Mouse (Mus musculus): ENCODE measurements at regions not wholly inside any gene's neighbourhood (a gene's known extent, or its start where the extent isn't known, plus 50 kb on each side); places are given as distances from the start of the nearest gene placed in this dataset.

DNA sequence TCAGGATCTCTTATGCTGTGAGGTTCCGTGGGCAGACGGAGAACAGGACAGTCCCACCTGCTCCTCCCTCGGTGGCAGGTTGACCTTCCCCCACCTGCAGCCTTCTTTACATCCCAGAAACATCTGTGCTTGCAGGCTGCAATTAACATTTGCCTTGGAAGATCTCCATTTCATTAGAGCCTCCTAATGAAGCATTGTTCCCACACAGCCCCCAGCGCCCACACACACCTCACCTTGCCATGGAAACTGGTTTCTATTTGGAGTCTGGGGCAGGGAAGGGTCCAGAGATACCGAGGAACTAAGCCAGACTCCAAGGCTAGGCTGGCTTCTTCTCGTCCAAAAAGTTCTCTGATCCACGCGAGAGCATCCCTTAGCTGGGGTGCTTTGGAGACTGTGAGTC, 56.6 kb upstream of the Rpl38 start:
- no peak for DNase-seq (ENCODE audit: extremely low read depth, low read depth)

DNA sequence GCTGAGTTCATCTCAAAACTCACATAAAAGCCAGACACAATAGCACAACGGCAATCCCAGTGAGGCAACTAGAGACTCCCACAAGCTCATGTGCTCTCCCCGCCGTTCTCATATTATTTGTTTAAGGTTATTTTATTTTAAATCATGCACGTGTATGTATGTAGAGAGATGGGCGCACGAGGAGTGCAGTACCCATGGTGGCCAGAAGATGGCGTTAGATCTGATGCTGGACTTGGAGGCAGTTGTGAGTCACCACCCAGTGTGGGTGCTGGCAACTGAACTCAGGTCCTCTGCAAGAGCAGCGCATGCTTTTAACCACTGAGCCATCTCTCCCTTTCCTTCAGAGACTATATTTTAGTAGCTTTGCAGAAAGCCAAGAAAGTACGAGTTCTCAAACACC, 60.3 kb upstream of the Rpl38 start:
- DNase-seq (ENCODE audit: extremely low read depth, low read depth), result no peak

- no peak for DNase-seq (ENCODE audit: extremely low read depth, low read depth)
These were observed 65.2 kb upstream of the Rpl38 start for GRCm38 (mm10) chr11:114603108-114603507.

GRCm38 (mm10) chr11:114597225-114597624, 71.1 kb upstream of the Rpl38 start:
- no peak for DNase-seq (ENCODE audit: extremely low read depth, low read depth)

DNA sequence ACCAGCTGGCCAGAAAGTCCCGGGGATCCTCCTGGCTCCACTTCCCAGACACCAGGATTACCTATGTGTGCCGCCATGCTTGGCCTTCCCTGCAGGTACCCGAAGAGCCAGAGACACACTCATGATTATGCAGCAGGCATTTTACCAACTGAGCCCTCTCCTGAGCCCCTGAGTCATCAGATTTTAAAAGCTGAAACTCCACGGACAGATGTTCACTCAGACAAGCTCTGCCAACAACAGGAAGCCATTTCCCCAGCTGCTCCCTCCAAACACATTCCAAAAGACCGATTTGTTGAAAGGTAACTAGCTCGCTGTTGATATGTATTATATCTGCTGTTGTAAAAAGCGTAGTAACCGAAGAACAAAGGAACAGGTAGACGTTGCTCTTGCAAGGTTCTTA, 75.4 kb upstream of the Rpl38 start:
- DNase-seq (ENCODE audit: extremely low read depth, low read depth), result no peak

DNA sequence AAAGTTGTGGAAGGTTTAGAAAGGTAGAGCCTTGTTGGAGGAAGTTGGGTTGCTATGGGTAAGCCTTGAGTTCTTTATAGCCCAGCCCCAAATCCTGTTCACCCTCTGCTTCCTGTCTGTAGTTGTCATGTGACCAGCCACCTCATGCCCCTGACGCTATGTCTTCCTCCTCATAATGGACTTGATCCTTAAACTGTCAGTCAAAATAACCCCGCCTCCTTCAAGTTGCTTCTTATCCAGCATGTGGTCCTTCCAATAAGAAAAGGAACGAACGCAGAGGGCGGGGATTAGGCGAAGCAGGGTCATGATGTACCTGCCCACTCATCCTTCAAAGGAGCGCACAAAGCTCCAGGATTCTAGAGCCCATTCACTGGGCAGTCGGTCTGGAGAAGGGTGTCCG, 79.8 kb upstream of the Rpl38 start:
- DNase-seq (ENCODE audit: extremely low read depth, low read depth), result no peak

- DNase-seq (ENCODE audit: extremely low read depth, low read depth), result no peak
These were observed 80.3 kb upstream of the Rpl38 start for GRCm38 (mm10) chr11:114587986-114588385.

DNA sequence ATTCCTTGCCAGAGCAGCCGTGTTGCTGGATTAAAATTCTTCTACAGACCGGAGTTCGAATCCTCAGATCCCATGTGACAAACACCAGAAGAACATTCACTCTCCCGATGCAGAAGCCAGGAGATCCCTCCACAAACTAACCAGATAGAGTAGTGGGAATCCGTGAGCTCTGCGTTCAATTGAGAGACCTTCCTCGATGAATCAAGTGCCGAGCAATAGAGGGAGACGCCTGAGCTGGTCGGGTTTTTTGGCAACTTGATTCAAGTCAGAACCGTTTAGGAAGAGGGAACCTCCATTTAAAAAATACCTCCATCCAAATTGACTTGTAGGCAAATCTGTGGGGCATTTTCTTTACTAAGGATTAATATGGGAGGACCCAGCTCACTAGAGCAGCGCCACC, 81.9 kb upstream of the Rpl38 start:
- DNase-seq (ENCODE audit: extremely low read depth, low read depth), result no peak

DNA sequence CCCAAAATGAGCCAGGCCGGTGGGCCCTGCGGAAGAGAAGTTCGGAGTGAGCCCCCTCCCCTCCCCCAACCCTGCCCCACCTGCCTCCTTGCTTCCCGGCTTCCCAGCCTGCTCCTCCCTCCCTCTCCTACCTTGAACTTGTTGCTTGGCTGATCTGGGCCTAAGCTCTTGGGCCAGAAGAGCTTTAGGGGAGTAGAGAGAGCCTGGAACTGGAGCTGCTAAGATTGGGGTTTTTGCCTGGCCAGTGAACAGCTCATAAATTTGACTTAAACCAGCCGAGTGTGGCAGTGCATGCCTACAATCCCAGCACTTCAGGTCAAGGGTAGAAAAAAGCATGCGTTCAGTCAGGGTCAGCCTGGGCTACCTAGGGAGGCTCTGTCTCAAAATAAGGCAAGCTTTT, 83.5 kb upstream of the Rpl38 start:
- DNase-seq (ENCODE audit: extremely low read depth, low read depth), result no peak

DNA sequence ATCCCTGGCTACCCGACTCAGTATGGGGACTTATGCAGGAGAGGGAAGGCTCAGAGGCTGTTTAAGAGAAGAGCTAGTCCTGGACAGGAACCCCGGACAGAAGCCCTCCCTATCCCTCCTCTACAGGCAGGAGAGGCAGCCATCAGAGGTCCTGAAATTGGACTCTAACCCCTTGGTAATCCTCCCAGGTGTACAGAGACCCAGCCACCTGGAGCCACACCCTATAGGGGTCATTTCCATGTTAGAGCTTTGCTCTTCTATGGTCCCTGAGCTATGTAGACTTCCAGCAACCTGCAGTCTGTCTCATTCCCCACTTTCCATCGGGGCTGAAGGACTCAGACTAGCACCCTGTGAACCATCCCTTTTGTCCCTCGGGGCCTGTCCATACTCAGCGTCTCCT, 84.2 kb upstream of the Rpl38 start:
- DNase-seq (ENCODE audit: extremely low read depth, low read depth), result no peak

DNA sequence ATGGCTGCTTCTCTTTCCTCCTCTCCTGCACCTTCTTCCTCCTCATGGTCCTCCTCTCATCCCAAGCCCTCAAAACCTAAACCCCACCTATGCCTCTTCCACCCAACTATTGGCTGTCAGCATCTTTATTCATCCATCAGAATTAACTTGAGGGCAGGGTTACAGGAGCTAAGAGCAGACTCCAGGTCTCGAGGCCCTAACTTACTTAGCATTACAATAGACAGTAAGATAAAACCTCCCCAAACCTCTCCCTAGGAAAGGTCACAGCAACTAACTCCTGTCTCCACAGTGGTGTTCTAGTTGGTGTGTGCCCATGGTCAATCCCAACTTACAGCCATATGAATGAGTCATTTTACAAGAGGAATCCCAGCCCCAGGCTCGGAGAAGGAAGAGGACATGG, 88.3 kb upstream of the Rpl38 start:
- no peak for DNase-seq (ENCODE audit: extremely low read depth, low read depth)

DNA sequence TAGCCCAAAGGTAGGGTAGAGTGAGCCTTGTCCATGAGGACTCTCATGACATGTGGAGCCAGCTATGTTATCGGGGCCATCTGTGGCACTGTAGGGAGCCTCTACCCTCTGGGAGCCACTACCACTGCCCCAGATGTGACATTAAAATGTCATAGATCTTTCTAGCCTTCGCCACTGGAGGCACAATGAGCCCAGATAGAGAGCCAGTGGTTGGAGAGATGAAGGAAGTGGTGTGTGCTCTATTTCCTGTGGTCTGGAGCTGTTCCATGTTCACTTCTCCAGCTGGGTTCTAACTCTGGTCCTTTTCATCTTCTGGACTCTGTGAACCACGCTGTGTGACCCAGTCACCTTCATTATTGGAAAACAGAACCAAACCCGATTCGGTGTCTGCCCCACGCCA, 89.8 kb upstream of the Rpl38 start:
- no peak for DNase-seq (ENCODE audit: extremely low read depth, low read depth)

GRCm38 (mm10) chr11:114576803-114577202, 91.5 kb upstream of the Rpl38 start:
- DNase-seq (ENCODE audit: extremely low read depth, low read depth), result peak; percentile 40

DNA sequence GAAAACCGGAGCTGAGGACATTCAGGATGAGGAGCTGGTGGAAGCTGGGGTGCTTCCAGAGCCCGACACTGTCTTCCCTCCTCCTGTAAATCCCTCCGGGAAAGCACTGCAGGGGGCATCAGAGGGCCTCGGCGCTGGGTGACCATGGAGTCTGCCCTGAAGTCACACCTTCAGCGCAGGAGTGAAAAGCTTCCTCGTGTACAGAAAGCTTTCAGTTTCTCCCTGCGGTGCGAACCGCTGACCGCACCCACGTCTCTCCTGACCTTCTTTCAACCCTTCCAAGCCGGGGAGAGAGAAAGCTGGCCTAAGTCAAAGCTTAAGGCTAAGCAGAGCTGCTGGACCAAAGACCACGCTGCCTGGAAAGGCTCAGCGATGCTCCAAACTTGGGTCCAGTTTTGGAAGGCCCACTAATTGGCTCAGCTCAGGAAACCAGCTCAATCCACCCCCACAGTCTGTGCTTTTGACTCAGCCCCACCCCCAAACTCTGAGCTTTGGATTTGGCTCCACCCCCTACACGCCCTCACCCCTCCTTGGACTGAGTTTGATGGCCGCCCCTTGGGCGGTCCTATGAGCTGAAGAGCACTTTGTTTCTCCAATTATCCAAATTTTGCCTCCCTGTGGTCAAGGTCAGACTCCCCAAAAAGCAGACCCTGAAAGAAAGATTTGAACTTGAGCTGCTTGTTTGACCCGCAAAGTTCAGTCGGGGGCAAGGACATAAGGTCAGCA, 97.0 kb upstream of the Rpl38 start:
- DNase-seq (ENCODE audit: extremely low read depth, low read depth), result no peak

GRCm38 (mm10) chr11:114570076-114570475, 98.2 kb upstream of the Rpl38 start:
- DNase-seq (ENCODE audit: extremely low read depth, low read depth), result no peak

DNA sequence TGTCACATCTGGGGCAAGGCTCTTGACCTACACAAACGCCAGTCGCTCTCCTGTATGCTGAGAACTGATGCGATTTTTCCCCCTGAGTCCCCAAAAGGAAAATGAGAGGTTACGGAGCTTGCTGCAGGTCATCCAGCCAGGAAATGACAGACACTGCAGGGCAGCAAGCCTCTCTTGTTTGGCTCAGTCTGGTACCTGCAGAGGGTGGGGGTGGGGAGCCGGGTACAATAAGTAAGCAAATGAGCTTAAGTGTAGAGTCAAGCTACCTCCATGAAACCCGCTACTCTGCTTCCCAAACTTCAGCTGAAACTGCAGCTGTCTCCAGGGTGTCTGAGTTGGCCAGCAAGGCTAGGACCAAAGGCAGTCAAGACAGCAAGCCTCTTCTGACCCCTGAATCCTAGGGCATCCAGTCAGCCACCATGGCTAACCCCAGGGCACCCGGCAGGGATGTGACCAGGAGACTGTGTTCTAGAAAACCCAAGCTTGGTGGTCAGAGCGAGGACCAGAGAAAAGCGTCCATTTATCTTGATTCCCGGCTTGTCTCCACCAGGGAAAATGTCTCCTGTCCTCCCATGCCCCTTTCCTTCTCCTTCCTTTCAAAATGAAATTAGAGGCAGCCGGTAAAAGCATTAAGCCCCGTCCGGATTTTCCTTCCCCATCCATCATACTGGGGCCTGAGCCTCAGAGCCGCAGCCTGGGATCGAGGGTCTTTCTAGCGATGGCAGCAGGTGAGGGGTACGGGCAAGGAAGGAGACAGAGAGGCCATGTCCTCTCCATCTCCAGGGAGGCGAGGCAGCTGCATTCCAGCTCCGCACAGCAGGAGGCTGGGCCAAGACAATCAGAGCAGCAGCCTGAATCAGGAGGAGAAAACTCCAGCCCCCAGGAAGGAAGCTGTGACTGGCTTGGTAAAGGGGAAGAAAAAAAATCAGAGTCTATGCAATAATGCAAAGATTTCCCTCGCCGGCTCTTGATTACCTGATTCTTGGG, 100.2 kb upstream of the Rpl38 start:
- DNase-seq (ENCODE audit: extremely low read depth, low read depth), result no peak

DNA sequence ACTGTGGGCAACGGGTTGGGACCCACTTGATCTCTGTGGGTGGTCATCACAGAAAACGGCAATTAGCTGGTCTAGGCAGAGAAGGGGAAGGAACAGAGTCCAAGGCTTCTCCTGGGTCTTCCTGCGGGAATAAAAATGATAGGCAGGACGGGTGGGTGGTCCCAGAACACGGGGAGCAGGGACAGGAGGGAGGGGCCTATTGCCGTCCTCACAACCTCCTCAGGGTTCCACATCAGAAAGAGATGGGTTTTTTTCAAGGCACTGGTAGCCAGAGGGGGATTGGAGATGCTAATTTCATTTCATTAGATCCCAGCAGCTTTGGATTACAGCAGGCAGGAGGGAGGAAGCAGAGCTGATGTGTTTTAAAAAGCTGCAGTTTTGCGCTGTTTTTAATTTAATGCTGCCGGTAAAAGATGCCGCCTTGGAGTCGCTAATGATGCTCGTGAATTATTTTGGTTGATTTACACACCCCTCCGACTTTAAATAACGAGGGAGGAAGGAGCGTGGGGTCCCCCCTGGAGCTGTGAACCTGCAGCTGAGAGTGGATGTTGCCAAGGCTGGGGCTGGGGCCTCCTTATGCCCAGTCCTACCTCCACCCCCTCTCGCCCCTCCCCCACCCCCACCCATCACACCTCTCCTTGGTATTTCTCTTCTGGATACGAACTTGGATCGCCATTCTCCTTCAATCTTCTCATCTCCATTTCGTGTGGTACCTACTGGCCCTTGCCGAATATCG, 101.1 kb upstream of the Rpl38 start:
- DNase-seq (ENCODE audit: extremely low read depth, low read depth), result no peak

DNA sequence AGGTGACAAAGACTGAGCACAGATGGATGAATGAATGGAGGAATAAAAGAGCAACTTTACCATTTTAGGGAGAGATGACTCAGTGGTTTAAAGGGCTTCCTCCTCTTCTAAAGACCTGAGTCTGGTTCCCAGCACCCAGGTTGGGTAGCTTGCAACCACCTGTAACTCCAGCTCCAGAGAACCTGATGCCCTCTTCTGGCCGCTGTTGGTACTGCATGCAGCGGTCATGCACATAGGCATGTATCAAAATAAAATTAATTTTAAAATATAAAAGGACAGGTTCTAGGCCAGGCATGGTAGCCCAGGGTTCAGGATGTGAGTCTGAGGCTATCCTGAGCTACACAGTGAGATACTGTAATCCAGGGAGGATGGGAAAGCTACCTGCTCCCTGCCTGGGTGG, 103.4 kb upstream of the Rpl38 start:
- no peak for DNase-seq (ENCODE audit: extremely low read depth, low read depth)

GRCm38 (mm10) chr11:114563172-114563571, 105.2 kb upstream of the Rpl38 start:
- DNase-seq (ENCODE audit: extremely low read depth, low read depth), result no peak

DNA sequence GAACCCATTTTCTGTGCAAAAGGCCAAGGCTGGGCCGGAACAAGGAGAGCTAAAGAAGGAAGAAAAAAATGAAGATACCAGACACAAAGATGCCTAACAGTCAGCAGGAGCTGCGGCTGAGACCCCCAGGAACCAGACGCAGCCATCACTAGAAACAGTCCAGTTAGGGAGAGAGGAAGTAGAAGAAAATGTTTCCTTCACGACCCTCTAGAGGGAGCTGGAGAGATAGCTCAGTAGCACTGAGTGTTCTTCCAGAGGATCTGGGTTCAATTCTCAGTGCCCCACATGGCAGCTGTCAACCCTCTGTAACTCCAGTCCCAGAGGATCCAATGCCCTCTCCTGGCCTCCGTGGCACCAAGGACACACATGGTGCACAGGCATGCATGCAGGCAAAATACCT, 113.7 kb upstream of the Rpl38 start:
- DNase-seq (ENCODE audit: extremely low read depth, low read depth), result peak; percentile 59

DNA sequence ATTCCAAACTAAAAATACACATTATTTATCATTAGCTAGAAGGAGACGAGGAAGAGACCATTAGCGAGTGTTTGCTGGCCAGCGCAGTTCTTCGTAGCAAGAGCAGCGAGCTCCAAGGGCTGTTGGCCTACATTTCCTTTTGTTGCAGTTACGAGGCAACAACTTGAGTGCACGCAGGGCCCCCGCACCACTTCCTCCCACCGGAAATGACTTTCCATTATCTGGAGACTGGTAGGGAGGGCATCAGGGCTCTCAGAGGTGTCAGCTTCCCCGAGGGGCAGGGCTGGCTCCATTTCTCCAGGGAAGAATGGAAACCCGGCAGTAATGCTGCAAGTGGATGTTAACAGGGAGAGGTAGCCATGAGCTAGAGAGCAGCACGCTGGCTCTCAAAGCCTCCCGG, 114.3 kb upstream of the Rpl38 start:
- peak; percentile 58 for DNase-seq (ENCODE audit: extremely low read depth, low read depth)

DNA sequence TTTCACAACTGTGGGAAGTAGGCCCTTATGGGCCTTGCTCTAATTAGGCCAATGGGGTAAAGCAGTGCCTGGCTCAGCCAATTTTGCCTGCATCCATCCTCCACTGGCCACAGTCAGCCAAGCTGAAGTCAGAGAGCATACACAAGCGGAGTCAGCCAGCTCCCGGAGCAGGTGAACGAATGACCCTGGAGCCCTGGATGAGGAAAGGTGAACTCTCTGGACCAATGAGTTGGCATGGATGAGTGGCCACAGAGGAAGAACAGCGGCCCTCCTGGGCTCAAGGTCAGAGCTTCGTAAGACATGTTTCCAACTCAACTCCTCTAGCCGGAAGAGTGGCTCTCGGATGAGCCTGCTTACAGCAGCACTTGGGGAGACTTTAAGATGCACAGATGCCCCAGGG, 116.1 kb upstream of the Rpl38 start:
- no peak for DNase-seq (ENCODE audit: extremely low read depth, low read depth)

All from MEL-GATA-1-ER (cell line).